Mouse (Mus musculus): ENCODE measurements around the gene Krt90.

The Krt90 gene

DNA sequence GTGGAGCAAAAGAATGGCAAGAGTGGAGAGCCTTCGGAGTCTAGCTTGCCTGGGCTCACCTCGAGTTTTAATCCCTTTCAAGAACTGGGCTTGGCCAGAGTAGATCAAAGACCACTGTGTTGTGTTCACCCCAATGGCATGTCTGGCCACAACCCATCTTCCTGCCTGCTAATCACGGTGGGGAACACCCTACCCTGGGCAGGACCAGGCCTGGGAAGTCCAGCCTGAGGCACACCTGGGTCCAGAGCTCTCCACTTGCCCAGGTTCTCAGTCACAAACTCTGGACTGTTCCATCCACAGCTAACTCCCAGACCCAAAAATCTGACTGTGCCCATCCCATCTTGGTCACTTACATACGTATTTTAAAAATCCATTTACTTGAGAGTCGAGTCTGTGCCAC, at the start of gene Krt90:
Gene Krt90, minus strand, starts transcription at position 101 of the 400 bp plus-strand sequence.
- DNase-seq (ENCODE audit: low spot score) = no peak

DNA sequence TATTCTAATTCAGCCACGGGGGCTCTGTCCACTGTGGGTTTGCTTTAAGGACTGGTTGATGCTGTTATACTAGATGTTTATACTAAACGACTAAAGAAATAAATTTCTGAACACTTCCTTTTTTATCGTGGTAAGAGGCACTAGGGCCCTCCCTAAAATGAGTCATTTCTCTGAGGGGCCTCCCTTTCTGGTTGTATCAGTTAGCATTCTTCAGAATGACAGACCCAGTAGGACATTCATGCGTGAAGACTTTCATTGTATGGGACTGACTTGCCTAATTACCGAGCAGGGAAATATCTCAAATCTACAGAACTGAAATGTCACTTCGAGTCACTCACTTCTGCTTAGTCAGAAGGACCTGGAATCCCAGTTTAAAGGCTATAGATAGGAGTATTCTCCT, 36.4 kb upstream of the Krt90 start:
- no peak for DNase-seq (ENCODE audit: low spot score)

- no peak for DNase-seq (ENCODE audit: low spot score)
Measured at GRCm38 (mm10) chr15:101588216-101588615, 25.5 kb upstream of the Krt90 start.

GRCm38 (mm10) chr15:101584456-101584855, 21.7 kb upstream of the Krt90 start:
- no peak for DNase-seq (ENCODE audit: low spot score)

GRCm38 (mm10) chr15:101583211-101583965, 20.6 kb upstream of the Krt90 start:
- no peak for DNase-seq (ENCODE audit: low spot score)

DNA sequence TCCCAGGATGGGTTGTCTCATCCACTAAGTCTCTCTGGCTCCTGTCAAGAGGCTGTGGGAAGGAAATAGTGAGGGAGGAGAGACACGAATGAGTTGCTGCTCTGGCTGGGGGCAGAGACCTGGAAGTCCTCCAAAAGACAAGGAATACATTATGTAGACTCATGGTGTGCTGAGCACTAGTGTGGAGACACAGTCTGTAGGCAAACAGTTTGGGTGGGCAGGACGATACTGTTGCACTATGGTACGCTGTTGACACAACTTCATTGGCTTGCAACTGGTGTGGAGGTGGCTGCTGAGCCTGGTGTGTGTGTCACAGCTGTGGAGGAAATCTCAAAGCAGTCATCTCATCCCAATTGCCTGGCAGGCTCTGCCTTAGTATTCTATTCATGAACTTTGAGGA, 19.0 kb upstream of the Krt90 start:
- DNase-seq (ENCODE audit: low spot score) = no peak

DNA sequence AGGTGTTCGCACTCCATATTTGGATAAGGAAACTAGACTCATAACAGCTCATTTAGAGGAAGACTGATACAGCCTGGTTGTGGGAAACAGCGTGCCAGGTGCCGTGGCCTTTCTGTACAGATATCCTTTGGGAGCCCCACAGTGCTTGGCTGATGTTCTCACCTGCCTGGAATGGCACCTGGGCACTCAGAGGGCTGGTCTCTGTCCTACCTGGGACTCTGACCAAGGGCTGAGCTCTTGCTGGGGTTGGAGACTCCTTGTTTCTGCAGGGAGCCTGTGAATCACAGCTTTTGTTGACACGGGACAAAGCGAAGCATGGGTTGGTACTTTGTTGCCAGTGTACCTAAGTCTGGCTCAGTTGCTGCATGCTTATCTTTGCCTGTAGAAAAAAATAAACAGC, 12.8 kb upstream of the Krt90 start:
- no peak for DNase-seq (ENCODE audit: low spot score)

DNA sequence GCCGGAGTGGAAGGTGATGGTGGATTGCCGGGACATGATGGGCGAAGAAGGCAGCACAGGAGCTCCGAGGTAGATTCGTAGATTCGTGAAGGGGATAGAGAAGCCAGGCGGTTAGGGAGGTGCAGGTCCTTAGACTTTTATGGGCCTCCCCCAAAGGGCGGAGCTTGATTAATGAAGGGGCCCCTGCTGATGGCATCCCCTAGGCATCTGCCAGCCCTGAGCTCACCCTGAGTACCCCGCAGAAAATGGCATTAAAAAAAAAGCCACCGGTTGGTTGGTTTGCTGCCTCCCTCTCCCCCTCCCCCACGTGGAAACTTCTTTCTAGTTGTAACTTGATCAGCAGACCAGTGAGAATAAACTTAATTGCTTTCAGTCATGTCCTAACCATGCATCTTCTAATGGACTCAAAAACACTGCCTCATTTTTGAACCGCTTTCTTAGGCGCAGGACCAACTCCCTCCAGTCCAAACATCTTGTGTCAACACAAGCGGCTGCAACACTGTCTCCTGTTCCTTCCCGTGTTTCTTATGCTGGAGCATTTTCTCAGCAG, 11.1 kb upstream of the Krt90 start, which contains the start of gene Krt75:
Gene Krt75, minus strand, starts transcription at position 109 of the 550 bp plus-strand sequence.
- DNase-seq (ENCODE audit: low spot score) = no peak

- DNase-seq (ENCODE audit: low spot score) = no peak
Measured at GRCm38 (mm10) chr15:101567780-101568179, 5.0 kb upstream of the Krt90 start.

- peak; percentile 8 for DNase-seq (ENCODE audit: low spot score)
Measured at GRCm38 (mm10) chr15:101558034-101558646, 4.6 kb downstream of the Krt90 start.

DNA sequence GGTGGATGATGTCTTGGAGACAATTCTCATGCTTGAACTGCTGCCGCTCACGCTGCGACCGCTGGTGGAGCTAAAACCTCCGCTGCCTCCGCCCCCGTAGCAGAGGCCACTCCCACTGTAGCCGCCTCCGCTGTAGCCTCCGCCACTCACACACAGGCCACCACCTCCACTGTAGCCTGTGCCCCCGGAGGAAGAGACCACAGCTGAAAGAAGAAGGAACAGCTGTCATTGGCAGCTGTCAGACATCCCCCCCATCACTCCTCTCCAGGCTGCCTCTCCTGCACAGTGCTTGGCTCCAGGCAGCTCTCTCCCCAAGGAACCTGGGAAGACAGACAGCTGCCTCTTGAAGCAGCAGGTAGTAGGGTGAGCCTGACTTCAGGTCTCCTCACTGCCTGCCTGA, 9.6 kb downstream of the Krt90 start:
- DNase-seq (ENCODE audit: low spot score) = peak; percentile 6

DNA sequence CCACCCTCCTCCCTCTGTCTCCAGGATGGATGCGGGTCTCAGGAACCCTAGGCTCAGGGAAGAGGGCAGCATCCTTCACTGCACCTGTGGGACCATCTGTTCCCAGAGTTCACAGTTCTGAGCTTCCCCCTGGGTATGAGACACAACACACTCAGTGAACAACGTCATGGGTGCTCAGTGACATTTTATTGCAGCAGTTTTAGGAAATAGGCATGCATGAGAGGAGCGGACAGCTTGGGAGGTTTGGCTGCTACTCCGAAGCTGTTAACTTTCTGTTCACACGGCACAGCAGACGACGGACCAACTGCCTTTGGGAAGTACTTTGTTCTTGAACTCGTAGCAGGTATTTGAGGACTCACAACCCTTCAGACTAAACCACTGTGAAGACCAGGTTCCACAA, 10.6 kb downstream of the Krt90 start:
- no peak for DNase-seq (ENCODE audit: low spot score)

GRCm38 (mm10) chr15:101550567-101550966, 12.2 kb downstream of the Krt90 start, which contains the start of gene Krt82:
Gene Krt82, minus strand, starts transcription at chr15:101550667.
- DNase-seq (ENCODE audit: low spot score) = no peak

DNA sequence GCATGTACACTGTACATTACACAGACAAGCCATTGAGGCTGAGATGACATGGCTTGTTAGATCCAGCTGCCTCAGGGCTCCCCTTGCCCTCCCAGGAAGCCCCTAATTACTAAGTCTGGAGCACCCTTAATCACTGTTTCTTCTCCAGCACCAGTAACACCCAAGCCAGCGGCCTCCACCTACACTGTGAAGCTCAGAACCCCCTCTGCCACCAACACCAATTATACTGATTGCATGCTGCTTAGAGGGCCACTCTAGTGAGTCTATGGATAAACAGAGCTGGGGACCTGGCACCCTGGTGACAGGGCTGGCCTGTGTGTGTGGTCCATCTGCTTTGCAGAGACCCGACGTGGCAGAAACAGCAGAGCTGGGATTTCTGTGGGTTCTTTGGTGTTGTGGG, 18.3 kb downstream of the Krt90 start:
- no peak for DNase-seq (ENCODE audit: low spot score)

GRCm38 (mm10) chr15:101542543-101542942, 20.2 kb downstream of the Krt90 start:
- DNase-seq (ENCODE audit: low spot score) = no peak

- DNase-seq (ENCODE audit: low spot score) = no peak
Measured at GRCm38 (mm10) chr15:101538580-101538900, 24.2 kb downstream of the Krt90 start.

- no peak for DNase-seq (ENCODE audit: low spot score)
Measured at GRCm38 (mm10) chr15:101537864-101538579, 24.7 kb downstream of the Krt90 start.

DNA sequence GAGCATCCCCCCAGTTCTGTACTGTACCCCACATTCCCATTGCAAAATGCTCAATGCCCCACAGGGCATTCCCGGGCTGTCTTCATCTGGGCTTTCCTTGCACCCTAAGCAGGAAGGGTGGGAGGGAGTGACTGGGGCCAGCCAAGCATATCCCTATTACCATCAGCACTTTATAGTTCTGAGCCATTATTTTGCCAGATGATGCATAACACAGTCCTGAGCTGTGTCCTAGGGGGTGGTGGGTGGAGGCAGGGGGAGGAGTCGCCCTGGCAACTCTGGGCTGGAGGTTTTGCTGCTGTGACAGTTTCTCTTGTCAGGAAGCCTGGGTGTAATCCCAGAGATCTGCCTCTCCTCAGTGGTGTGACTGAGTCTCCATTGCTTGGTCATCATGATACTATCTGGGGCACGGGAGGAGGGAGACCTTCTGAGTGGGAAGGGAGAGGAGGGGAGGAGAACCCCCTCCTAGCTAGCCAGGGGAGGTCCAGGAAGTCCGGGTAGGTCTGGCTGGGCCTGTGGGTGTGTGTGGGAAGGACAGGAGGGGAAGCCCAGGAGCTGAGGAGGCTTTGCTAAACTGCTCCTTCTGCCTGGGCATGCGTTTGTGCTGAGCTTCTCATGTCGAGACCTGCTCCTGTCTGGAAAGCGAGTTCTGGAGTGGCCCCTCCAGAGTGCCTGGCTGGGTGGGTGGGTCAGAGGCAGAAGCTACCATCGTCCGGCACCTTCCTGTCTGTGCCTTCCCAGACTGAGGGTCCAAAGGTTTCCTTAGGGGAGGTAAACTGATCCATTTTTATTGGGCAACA, 26.5 kb downstream of the Krt90 start:
- DNase-seq (ENCODE audit: low spot score) = no peak

GRCm38 (mm10) chr15:101532720-101533119, 30.0 kb downstream of the Krt90 start, which contains the start of gene Krt84:
Gene Krt84, minus strand, starts transcription at chr15:101532820.
- no peak for DNase-seq (ENCODE audit: low spot score)

DNA sequence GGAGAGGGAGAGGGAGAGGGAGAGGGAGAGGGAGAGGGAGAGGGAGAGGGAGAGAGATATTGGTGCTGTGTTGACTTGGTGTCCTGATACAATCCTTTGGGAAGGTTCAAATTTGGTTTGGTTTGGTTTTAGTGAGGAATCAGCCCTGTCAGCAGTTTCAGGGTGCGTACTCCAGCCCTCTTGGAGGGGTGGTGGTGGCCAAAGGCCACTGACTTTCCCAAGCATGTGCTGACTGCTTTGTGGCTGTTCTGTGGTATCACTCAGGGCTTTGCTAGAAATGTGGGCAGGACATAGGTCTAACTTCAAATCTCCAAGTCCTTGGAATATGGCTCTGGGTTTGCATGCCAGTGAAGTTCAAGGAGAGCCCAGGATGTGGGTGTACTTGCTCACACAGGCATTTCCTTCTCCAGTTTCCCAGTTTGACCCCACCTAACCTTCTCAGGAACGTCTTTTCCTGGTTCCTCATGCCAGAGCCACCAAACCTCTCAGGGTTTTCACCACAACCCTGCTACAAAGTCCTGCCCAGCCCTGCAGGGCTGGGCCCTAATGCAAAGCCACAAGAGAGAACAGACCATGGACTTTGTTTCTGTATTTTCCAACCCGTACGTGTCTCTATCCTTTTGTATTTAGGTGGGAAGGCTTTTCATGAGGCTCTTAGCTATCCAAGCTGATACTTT, 40.1 kb downstream of the Krt90 start:
- no peak for DNase-seq (ENCODE audit: low spot score)

DNA sequence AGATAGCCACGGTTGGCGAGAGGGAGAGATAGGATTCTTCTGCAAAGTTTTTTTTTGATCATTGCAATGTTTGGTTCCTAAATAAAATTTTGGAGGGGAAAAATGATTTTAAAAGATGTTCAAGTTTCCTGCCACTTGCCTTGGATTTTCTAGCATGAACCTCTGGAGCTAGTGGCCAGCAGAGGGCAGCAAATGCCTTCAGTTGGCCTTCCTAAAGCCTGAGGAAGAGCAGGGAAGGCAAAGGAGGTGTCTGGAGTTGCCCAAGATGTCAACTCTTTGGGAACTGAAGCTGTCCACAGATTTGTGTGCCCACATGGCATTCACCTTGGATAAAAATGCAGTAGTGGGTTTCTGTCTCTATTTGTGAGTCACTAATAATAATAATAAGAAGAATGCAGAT, 43.0 kb downstream of the Krt90 start:
- DNase-seq (ENCODE audit: low spot score) = peak; percentile 19

Measured in yolk sac, embryonic 10.5 days (tissue).